Mouse (Mus musculus) embryo, embryonic 9.5 days (tissue): ENCODE measurements around the gene Il3.

Experiments used
- DNase-seq: peaks from one replicate; pipeline ENCODE4 v3.0.0-alpha.2; 2017; ENCODE audit errors: extremely low spot score

Il3 gene

DNA sequence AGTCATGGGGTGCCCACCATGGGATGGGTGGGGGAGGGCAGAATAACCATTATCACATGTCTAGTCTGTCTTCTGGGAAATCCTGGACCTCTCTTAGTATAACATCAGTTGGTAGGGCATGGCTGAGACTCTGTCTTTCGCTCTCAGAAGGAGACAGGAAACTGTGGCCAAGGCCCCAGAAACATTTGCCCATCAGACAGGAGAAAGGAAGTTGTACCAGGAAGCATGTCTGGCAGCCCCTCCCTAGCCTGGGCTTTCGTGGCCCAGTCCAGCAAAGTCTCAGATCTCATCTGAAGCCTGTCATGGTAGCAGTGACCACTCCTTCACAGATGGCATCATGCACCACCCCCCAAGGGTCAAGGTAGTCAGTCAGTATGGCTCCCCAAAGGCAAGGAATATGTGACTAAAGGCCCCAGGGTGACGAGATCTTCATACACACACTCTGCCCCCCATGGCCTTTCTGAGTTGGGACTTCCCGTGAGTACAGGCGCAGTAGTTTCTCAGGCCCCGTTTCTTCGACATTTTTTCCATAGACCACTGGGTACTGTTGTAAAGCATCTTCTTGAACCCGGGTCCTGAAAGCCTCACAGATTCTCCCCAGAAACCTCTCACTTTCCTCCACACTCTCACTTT is 20.9 kb upstream of the Il3 start:
- no peak for DNase-seq

DNA sequence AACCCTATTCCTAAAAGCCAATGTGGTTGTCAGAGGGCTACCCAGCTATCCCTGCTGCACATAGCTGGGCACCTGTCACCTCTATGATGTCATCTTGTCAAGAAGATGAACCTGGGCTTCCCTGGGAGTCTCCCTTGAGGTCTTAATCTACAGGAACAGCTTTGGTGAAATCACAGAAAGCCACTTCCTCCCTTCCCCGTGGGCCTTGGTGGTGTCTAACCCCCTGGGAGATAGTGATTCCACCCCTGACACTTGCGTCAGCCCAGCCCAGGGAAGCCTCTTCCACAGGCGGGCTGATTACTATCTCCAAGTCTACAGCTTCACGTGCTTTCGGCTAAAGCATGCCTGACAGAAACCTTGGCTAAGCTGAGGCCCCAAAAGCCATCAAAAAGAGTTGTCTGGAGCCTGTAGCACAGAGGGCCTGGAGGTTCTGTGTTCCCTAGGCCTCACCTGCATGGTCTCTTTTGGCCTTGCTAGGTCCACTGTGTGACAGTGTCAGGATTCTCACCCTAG is 4.4 kb upstream of the Il3 start:
- no peak for DNase-seq

DNA sequence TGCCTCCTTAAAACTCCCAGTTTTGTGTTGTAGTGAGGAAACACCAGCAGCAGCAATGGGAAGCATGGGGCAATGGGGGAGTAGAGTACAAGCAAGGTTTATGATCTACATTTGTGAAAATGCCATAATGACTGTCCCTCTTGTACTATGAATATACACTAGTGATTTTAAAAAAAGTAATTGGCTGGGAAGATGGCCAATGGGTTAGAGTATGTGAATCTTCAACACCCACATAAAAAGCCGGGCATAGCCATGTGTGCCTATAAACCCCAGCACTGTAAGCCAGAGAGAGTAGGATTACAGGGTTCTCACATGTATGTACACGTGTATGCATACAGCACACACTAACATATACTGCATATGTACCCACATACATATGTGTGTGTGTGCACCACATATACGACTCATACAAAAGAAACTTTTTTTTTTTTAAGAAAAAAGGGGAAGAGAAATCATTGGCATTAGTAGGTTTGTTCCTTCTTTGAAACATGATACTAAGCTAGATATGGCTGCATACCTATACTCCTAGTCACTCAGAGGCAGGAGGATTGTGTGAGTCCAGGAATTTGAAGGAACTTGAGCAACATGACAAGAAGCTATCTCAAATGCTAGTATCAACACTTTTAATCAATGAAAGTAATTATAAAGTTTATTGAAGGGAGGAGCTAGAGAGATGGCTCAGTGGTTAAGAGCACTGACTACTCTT is 2.3 kb upstream of the Il3 start:
- no peak for DNase-seq

DNA sequence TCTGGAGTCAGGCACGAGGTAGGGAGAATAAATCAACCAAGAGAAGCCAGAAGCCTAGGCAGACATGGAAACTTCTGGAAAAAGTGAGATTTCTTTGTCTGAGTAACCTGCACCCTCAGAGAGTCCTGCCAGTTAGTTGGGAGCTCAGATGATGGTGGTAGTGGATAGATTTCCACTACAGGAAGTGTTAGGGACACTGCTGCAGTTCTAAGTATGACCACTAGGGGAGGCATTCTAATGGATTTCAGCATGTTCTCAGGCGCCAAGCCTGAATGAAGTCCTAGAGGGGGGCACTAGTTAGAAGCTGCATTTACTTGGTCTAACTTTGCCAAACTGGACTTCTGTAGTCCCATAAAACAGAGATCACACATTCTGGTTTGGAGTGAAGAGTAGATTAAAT is 2.5 kb downstream of the Il3 start:
- DNase-seq = peak; percentile 45

DNA sequence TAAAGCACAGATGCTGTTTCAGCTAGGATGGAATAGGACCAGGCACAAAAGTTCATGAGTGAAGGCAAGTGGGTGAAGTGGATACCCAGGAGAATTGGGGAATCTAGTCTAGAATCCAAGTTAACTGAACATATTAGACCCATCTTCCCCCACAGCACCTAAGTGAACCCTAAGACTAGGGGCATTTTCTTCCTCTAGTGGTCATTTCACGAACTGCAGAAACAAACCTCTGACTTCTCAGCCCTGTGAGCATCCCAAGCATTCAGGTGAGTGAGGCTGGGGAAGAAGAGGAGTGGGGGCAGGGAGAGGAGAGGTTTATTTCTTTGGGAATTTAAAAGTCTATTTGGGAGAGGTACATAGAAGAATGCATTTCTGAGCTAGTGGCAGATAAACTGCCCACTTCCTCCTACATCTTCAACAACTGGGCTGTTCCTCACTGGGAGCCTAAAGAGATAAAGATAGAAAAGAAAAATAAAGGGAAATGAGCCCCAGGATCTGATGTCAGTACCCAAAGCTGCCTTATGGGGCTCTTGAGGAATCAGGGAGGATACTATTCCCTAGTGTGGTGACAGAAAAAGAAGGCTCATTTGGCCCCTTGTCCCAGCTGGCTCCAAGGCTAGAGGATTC is 3.6 kb downstream of the Il3 start:
- DNase-seq = no peak

DNA sequence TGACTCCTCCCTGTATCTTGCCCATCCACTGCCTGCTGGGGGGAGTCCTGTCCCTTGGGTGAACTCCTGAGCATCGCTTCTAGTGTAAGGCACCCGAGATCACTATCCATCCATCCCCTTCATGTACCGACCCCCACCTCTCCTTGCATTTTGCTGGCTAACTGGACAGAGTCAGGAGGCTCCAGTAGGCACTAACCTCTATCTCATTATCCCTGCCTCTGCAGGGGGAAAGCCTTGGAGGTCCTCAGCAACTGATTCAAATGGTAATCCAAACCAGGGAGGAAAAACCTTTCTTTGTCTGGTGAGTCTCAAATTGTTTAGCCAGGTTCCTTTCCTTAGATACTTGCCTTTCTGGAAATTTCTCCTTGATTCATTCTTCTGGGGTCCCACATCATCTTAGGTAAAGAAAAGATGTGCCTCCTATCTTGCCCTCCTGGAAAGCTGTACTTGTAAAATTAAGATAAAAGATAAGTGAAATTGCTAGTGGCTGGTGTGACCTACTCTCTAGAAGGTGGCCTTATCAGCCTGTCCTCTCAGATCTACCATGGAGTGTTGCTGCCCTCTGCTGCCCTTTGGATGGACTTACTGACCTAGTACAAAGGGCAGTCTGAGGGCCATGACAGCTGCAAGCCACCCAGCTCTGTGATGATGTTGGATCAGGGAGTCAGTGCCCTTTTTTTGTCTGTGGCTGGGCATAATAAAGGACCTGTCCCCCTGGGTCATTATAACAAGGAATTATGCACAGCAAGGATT is 10.3 kb downstream of the Il3 start:
- DNase-seq = peak; percentile 70

DNA sequence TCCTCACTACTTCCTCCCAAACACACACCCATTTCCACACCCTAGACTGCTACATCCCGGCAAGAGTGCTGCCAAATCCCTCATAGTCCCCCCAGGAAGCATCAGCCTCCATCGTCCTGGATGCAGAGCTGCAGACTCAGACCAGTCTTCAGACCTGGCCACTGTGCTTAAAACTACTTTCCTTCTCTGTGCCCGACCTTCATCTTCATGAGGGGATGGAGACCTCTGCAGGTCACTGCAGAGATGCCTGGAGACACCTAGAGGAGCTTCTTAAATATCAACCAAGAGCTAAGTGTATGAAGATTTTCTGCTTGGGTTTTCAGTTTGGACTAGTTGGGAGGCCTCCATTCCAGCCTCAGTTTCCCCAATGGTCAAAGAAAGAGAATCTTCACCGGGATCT is 13.0 kb downstream of the Il3 start:
- DNase-seq = no peak

DNA sequence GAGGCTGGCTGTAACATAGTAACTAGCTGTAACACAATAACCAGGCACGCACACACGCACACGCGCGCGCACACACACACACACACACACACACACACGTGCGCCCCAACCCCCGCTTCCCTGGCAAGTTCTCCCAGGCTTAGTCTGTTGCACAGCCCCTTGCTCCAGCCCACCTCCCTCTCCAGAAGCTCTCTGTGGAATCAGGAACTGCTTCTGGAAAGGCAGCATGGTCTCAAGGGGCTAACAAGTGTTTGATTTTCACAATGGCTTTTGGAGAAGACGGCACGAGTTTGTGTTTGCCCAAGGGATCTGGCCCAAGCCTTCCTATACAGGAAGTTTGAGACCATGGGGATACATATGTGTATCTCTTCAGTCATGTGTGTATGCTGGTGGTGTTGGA is 16.5 kb downstream of the Il3 start:
- DNase-seq = no peak

DNA sequence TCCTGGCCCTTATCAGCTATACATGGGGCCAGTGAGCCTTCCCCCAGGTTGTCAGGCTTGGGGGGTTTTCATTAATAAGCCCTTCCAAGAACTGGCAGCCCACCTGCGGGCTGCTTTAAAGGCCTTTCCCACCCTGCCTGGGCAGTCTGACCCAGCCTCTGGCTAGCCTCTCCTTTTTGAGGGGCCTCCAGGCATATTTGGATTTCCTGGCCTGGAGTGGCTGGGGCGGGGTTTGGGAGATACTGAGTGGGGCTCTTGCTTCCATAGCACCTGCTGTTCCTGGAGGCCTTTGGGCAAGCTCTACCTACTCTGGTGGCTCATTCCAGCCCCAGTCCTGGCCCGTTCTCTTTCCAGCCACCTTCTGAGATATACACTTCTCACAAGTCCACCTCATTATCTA is 17.3 kb downstream of the Il3 start:
- DNase-seq = no peak

DNA sequence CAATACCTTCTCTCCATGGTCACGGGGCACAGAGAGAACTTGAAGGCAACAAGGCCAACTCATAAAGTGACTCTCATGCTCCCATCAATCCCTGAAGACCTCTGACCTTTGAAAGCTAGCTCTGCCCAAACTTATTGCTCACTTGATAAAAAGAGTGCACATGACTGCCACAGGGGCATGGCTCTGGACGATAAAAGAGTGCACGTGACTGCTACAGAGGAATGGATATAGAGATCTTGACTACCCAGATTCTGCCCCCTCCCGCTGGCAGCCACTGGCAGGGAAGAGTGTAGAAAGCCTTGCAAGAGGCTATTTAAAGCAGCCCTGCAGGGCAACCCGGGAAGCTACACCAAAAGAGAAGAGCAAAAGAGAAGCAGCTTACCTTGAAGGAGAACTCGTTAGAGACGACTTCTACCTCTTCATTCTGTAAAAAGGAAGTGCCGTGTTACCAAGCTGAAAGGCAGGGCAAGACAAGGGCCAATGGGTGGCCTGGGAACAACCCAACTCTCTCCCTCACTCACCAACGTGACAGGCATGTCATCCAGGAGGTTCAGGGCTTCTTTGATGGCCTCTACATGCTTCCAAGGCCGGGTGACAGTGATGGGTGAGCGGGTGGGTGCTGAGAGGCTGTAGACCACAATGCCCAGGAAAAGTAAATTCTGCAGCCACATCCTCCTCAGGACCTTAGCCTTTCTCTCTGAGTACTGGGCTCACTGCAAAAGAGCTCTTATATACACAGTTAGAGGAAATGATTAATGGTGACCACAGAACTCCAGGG is 17.9 kb downstream of the Il3 start, which contains the start of gene Csf2:
Gene Csf2 (minus strand): TSS at position 728 of the 778 bp plus-strand sequence.
- no peak for DNase-seq

DNA sequence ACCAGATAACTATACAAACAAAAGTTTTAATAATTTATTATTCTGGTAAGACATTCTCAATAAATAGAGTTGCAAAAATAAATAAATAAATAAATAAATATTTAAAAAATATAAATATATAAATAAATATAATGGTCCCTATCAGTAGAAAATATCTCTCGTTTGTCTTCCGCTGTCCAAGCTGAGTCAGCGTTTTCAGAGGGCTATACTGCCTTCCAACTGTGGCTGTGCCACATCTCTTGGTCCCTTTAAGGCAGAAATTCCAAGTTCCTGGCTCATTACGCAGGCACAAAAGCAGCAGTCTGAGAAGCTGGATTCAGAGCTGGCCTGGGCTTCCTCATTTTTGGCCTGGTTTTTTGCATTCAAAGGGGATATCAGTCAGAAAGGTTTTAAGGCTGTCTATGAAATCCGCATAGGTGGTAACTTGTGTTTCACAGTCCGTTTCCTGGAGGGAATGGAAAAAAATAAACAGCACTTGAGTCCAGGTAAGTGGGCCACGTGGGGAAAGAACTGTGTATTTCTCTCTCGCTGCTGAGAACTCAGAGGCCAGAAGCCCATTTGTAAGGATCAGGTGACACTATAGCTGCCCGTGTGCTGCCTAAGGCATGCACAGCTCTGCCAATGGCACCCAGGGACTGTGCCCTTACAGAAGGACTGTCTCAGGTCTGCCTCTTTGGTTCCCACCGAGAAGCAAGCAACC is 19.7 kb downstream of the Il3 start:
- DNase-seq = no peak

DNA sequence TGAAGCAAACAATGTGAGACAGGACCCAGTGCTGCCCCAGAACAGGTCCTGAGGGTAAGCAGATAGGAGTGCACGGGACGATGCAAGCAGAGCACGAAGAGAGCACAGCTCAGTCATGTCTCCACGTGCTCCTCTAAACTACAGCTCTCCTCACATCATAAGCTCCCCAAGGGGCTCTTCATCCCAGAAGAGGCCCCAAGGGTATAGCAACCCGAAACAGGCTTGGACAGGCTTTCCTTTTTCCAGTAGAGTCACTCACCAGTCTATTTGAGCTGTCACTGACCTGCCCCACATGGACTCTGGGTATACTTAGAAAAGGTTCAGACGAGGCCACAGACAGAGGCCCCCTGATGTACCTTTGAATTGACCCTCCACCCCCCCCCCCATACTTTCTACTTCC is 22.6 kb downstream of the Il3 start:
- DNase-seq = no peak

DNA sequence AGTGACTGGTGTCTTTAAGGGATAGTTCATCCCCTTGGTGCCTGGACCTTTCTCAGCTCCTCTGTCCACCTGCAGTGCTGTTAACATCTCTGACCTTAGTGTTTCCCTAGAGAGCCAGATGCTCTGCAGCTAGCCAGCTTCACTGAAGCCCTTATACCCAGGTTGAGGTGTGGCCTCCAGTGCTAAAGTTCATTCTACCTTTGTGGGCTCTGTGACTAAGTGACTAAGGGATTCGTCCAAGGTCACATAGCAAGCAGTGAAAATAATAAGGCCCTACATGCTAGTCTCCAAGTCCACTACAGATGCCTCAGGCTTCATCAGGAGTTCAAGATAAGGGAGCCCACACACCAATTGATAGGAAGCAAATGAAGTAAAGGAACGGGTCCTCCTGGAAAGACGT is 24.6 kb downstream of the Il3 start:
- no peak for DNase-seq

DNA sequence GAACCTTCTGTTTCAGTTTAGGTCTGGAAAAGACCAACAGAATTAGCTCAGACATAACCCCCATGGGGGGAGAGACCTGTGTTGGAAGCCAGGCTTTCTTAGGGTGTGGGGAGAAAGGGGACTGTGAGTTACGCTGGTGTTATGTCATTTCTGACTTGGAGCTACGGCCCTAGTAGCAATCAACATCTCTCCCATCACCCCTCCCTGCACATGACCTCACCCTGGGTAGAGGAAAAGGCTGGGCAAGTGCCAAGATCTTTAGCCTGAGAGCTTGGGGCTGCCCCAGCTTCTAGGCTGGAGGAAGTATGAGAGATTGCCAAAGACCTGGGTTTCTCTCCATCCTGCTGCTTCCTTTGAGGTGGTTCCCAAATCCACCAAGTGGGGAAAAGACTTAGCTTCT is 30.1 kb downstream of the Il3 start:
- DNase-seq = no peak

DNA sequence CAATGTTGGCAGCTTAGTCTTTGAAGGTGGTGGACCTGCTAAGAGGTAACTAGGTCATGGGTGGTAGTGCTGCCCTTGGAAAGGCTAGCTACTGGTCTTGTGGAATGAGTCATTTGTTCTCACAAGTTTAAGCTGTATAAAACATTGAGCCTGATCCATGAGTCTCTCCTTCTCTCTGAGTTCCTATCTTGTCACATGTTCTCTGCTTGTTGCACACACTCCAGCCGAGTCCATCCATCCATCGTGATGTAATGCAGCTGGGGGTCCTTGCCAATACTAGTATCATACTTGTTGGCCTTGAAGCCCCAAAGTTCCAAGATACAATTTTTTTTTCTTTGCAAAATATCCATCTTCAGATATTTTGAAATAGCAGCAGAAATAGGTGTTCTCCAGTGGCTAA is 39.6 kb downstream of the Il3 start:
- no peak for DNase-seq

DNA sequence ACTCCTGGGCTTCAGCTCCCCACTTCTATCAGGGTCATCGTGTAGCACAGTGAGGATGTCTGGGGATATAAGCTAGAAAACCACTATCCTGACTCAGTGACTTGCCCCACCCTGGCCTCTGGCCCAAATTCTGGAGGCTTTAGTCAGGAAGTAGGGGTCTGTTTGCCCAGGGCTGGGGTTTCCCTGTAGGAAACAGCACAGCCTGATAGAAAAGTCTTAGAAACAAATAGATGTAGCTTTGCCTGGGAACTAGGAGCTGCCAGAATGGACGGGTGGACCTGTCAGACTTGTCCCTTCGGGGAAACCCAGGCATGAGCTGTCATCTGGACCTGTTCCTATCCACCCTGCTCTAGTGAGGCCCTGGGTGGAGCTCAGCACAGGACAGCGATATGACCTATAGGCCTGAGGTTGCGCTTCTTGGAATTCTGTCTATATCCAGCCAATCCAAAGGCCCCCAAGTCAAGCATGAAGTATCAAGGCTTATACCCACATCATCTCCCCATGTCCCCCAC is 42.5 kb downstream of the Il3 start:
- DNase-seq = no peak

DNA sequence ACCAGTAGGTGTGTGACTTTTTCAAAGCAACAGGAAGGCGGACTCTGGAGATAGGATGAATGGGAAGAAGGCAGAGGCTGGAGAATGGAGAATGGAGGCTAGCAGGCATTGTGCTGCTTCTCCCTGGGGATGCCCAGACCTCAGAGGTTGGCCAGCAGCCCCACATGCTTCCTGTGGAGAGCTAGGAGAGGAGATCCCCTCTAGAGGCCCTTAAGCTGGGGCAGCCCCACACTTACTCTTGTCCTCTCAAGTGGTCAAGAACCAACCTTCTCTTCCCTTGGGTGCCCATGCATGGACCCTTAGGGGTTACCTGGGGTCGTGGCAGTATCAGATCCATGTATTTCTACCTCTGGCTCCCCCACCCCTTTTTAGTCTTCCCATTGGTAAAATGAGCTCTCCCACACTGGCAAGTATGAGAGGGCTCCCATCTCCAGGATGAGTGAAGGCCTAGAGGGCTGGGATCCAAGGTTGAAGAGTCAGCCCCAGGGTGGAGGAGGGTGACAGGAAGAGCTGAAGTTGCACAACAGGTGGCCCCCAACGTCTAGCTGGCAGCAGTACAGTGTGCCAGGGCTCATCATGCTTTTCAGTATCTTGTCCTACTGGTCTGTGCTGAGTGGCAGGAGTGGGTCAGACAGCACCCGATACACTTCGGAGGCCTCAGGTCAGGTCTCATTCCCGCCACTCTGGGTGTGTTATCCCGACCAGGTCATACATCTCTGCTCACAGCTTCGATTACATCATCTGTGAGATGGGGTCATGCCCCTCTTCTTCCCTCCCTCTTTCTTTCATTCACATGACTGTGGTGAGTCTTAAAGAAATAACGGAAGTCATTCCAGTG is 43.2 kb downstream of the Il3 start:
- no peak for DNase-seq

DNA sequence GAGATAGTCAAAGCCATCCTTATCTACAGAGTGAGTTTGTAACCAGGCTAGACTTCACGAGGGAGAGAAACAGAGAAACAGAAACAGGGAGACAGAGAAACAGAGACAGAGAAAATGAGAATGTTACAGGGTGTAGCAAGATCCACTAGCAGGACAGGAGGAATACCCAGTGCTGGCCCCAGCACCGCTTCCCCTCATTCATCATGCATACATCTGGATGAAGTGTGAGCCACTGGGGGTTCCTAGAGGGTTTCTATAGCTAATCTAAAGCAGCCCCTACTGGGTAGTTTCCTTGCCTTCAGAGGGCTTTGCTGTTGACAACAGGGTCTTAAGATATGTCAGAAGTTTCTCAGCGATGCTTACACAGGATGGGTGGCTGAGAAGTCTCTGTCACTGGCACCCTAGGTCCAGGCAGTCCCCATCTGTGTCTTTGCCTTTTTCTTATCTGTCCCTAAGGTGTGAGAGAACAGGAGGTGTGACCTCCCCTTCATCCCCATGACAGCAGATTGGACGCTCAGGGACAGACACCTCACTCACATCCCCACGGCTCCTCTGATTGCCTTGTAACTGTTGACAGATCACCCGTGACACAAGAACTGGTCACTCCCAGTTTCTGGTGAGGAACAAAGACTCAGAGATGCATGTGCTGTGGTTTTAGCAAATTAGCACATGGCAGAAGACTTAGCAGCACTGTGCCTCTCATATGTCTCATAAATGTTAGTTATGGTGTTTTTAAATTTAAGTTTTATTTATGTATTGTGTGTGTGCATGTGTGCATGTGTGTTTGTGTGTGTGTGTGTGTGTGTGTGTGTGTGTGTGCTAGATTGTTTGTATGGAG is 47.0 kb downstream of the Il3 start:
- DNase-seq = no peak

DNA sequence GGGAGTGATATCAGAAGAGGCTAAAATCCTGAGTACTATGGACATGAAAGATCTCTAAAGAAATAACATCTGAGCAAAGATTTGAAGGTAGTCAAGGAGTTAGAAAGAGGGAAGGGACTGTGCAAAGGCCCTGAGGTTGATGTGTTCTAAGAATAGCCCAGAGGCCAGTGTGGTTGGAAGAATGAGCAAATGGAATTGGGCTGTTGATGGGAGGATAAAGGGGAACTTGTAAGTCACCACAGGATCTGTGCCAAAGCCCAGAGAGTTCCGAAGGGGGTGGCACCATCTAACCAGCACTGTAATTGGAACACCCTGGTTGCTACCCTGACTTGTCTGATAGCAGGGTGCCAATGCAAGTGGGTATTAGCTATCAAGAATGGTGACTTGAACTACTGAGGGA is 47.9 kb downstream of the Il3 start:
- DNase-seq = no peak
